Mouse (Mus musculus): ENCODE data around the gene Il2. TPM values are rescaled to one million over a fixed set of nuclear protein-coding genes. Genes with fewer than 3 reads are reported as not detected.

Gene Il2
- 0.23 and 0.68 TPM in 2 replicates for polyA plus RNA-seq (2015; fragmentation: Nextera tagmentation; extraction: Ambion mirVana)

- no peak for ATAC-seq (ENCODE audit: low FRiP score)
- Histone ChIP-seq H3K4me3 (replicated peaks) (no peak within 1 kb of the TSS), H3K9ac (replicated peaks) (no peak within 1 kb of the TSS), H3K27ac (replicated peaks) (no peak within 1 kb of the TSS), H3K4me2 (no peak within 1 kb of the TSS), H3K36me3 (no peaks in the 10 kb centered on the region), H3K4me1 (no peaks in the 10 kb centered on the region), H3K27me3 (replicated peaks) (no peaks in the 10 kb centered on the region), H3K9me3 (replicated peaks) (no peaks in the 10 kb centered on the region)
- WGBS, result 93% methylated on average over 4 of the region's 4 CpGs
Measured at GRCm38 (mm10) chr3:37125655-37126054, at the start of gene Il2. Gene Il2, minus strand, starts transcription at chr3:37125959.

GRCm38 (mm10) chr3:37174711-37175572, 49.2 kb upstream of the Il2 start:
- 71% methylated on average over 10 of the region's 10 CpGs for WGBS
- Histone ChIP-seq H3K9me3 (replicated peaks) (no peaks in the 10 kb centered on the region), H3K27ac (replicated peaks) (no peak overlapping the region), H3K9ac (replicated peaks) (no peak overlapping the region), H3K36me3 (no peaks in the 10 kb centered on the region), H3K4me1 (no peaks in the 10 kb centered on the region), H3K4me3 (replicated peaks) (no peak overlapping the region), H3K4me2 (no peak overlapping the region), H3K27me3 (replicated peaks) (no peaks in the 10 kb centered on the region)
- no peak for ATAC-seq (ENCODE audit: low FRiP score)

DNA sequence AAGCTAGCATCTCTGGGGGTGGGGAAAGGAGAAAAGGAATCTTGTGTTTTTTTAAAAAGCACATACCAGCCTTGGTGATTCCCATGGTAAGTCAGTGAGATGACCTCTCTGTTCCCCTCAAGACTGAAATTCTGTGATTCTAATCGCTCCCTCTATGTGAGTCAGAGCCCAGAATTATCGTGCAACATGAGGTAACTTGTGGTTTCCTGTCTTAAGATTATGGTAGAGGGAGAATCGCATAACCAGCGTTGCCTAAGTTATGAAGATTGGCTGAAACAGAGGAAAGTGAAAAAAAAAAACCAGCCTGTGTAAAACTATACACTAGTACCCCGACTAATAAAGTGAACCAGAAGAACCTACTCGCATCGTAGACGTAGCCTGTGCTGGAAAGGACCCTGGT, 47.5 kb upstream of the Il2 start:
- H3K4me1 ChIP-seq, result no peaks in the 10 kb centered on the region
- WGBS, result 91% methylated on average over 8 of the region's 8 CpGs
- H3K9me3 ChIP-seq (replicated peaks), result no peaks in the 10 kb centered on the region
- H3K4me3 ChIP-seq (replicated peaks), result no peak overlapping the region
- no peak for ATAC-seq (ENCODE audit: low FRiP score)
- no peak overlapping the region for H3K9ac ChIP-seq (replicated peaks)
- no peak overlapping the region for H3K27ac ChIP-seq (replicated peaks)
- H3K27me3 ChIP-seq (replicated peaks), result no peaks in the 10 kb centered on the region
- H3K36me3 ChIP-seq, result no peaks in the 10 kb centered on the region
- H3K4me2 ChIP-seq, result no peak overlapping the region

GRCm38 (mm10) chr3:37169283-37169682, 43.5 kb upstream of the Il2 start:
- 93% methylated on average over 2 of the region's 2 CpGs for WGBS
- H3K4me1 ChIP-seq, result no peaks in the 10 kb centered on the region
- H3K9me3 ChIP-seq (replicated peaks), result no peaks in the 10 kb centered on the region
- no peak overlapping the region for H3K4me2 ChIP-seq
- H3K27ac ChIP-seq (replicated peaks), result no peak overlapping the region
- H3K9ac ChIP-seq (replicated peaks), result no peak overlapping the region
- H3K27me3 ChIP-seq (replicated peaks), result no peaks in the 10 kb centered on the region
- ATAC-seq (ENCODE audit: low FRiP score), result no peak
- H3K36me3 ChIP-seq, result no peaks in the 10 kb centered on the region
- no peak overlapping the region for H3K4me3 ChIP-seq (replicated peaks)

GRCm38 (mm10) chr3:37161096-37161495, 35.3 kb upstream of the Il2 start:
- no peaks in the 10 kb centered on the region for H3K4me1 ChIP-seq
- H3K4me2 ChIP-seq, result no peak overlapping the region
- WGBS, result 71% methylated on average over 4 of the region's 4 CpGs

GRCm38 (mm10) chr3:37158246-37158645, 32.5 kb upstream of the Il2 start:
- Histone ChIP-seq H3K9me3 (replicated peaks) (no peaks in the 10 kb centered on the region), H3K4me3 (replicated peaks) (no peak overlapping the region), H3K27me3 (replicated peaks) (no peaks in the 10 kb centered on the region), H3K4me2 (no peak overlapping the region), H3K36me3 (no peaks in the 10 kb centered on the region), H3K27ac (replicated peaks) (no peak overlapping the region), H3K4me1 (no peaks in the 10 kb centered on the region), H3K9ac (replicated peaks) (no peak overlapping the region)
- 89% methylated on average over 3 of the region's 3 CpGs for WGBS
- ATAC-seq (ENCODE audit: low FRiP score), result no peak

More at GRCm38 (mm10) chr3:37161096-37161495, 35.3 kb upstream of the Il2 start:
- Histone ChIP-seq H3K27me3 (replicated peaks) (no peaks in the 10 kb centered on the region), H3K9ac (replicated peaks) (no peak overlapping the region), H3K27ac (replicated peaks) (no peak overlapping the region), H3K9me3 (replicated peaks) (no peaks in the 10 kb centered on the region), H3K4me3 (replicated peaks) (no peak overlapping the region), H3K36me3 (no peaks in the 10 kb centered on the region)
- no peak for ATAC-seq (ENCODE audit: low FRiP score)

DNA sequence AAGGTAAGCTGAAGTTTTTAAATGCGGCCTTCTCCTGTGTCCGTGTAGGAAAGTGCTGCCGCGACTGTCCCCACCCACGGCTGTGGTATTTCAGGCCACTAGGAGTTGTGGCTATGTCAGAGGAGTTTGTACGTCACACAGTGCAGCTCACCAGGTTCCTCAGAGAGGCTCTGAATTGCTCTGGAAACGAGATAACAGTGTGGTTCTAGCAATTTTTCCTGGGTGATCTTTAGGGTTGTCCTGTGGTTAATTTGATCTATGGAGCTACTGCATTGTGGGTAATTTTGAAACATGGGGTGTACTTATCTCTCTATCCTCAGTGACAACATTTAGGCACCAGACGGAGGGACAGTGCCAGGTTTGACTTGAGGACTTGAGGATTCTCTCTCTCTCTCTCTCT, 31.3 kb upstream of the Il2 start:
- Histone ChIP-seq H3K36me3 (no peaks in the 10 kb centered on the region), H3K9me3 (replicated peaks) (no peaks in the 10 kb centered on the region), H3K27me3 (replicated peaks) (no peaks in the 10 kb centered on the region), H3K27ac (replicated peaks) (no peak overlapping the region), H3K4me3 (replicated peaks) (no peak overlapping the region), H3K9ac (replicated peaks) (no peak overlapping the region), H3K4me2 (no peak overlapping the region), H3K4me1 (no peaks in the 10 kb centered on the region)
- ATAC-seq (ENCODE audit: low FRiP score), result no peak
- 77% methylated on average over 8 of the region's 8 CpGs for WGBS

- Histone ChIP-seq H3K27ac (replicated peaks) (no peak overlapping the region), H3K4me3 (replicated peaks) (no peak overlapping the region), H3K4me1 (no peaks in the 10 kb centered on the region), H3K9me3 (replicated peaks) (no peaks in the 10 kb centered on the region), H3K4me2 (no peak overlapping the region), H3K27me3 (replicated peaks) (no peaks in the 10 kb centered on the region), H3K36me3 (no peaks in the 10 kb centered on the region), H3K9ac (replicated peaks) (no peak overlapping the region)
- WGBS, result 81% methylated on average over 7 of the region's 7 CpGs
- ATAC-seq (ENCODE audit: low FRiP score), result no peak
Measured at GRCm38 (mm10) chr3:37154396-37154795, 28.6 kb upstream of the Il2 start.

GRCm38 (mm10) chr3:37153004-37153403, 27.2 kb upstream of the Il2 start:
- 95% methylated on average over 7 of the region's 7 CpGs for WGBS
- Histone ChIP-seq H3K9me3 (replicated peaks) (no peaks in the 10 kb centered on the region), H3K4me1 (no peaks in the 10 kb centered on the region), H3K27ac (replicated peaks) (no peak overlapping the region), H3K4me3 (replicated peaks) (no peak overlapping the region), H3K36me3 (no peaks in the 10 kb centered on the region), H3K9ac (replicated peaks) (no peak overlapping the region), H3K27me3 (replicated peaks) (no peaks in the 10 kb centered on the region), H3K4me2 (no peak overlapping the region)
- ATAC-seq (ENCODE audit: low FRiP score), result no peak

- WGBS, result 89% methylated on average over 10 of the region's 10 CpGs
- Histone ChIP-seq H3K27ac (replicated peaks) (no peak overlapping the region), H3K9ac (replicated peaks) (no peak overlapping the region), H3K4me2 (no peak overlapping the region), H3K9me3 (replicated peaks) (no peaks in the 10 kb centered on the region), H3K4me1 (no peaks in the 10 kb centered on the region), H3K4me3 (replicated peaks) (no peak overlapping the region), H3K27me3 (replicated peaks) (no peaks in the 10 kb centered on the region), H3K36me3 (no peaks in the 10 kb centered on the region)
- no peak for ATAC-seq (ENCODE audit: low FRiP score)
Measured at GRCm38 (mm10) chr3:37152274-37152673, 26.5 kb upstream of the Il2 start.

GRCm38 (mm10) chr3:37146810-37147209, 21.1 kb upstream of the Il2 start:
- no peak for ATAC-seq (ENCODE audit: low FRiP score)
- no peaks in the 10 kb centered on the region for H3K36me3 ChIP-seq
- no peak overlapping the region for H3K27ac ChIP-seq (replicated peaks)
- H3K4me1 ChIP-seq, result no peaks in the 10 kb centered on the region
- H3K9me3 ChIP-seq (replicated peaks), result no peaks in the 10 kb centered on the region
- H3K9ac ChIP-seq (replicated peaks), result no peak overlapping the region
- no peak overlapping the region for H3K4me3 ChIP-seq (replicated peaks)
- no peak overlapping the region for H3K4me2 ChIP-seq
- WGBS, result 71% methylated on average over 7 of the region's 7 CpGs
- H3K27me3 ChIP-seq (replicated peaks), result no peaks in the 10 kb centered on the region

GRCm38 (mm10) chr3:37146406-37146805, 20.6 kb upstream of the Il2 start:
- Histone ChIP-seq H3K36me3 (no peaks in the 10 kb centered on the region), H3K4me1 (no peaks in the 10 kb centered on the region), H3K27ac (replicated peaks) (no peak overlapping the region), H3K9me3 (replicated peaks) (no peaks in the 10 kb centered on the region), H3K4me3 (replicated peaks) (no peak overlapping the region), H3K4me2 (no peak overlapping the region), H3K9ac (replicated peaks) (no peak overlapping the region), H3K27me3 (replicated peaks) (no peaks in the 10 kb centered on the region)
- ATAC-seq (ENCODE audit: low FRiP score), result no peak
- WGBS, result 33% methylated on average over 8 of the region's 8 CpGs
